Comparison of ENCODE assay signal across 24 mouse cellular contexts in the genomic region with DNA sequence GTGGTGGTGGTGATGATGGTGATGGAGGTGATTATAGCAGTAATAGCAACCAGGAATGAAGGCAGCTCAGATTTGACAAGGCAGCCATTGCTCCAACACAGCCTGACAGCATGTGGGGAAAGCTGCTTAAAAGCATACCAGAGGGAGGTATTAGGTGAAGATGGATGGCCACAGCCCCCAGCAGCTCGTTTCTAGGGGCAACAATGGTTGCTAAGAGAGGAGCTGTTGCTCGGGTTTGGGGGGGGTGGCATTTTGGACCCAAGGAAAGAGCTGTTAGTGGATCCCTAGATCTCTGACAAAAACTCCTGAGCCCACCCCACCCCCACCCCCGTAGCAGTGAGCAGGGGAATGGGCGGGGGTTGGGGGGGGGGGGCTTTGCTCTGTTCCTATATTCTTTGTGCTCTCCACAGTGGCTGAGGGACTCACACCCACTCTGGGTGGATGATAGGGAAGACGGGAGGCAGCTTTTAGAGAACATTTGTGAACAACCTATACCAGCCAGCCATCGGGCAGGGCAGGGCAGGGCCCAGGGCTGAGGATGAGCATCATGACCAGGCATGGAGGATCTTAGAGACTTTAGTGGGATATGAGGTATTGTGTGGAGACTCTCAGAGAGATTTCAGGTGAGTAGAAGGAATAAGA.
A peak's percentile ranks its signal among the peaks of the same experiment; 100 is the strongest.
DNase-seq lines count a peak whose midpoint lies in the region; ATAC-seq lines count a peak whose summit lies in the region.
"Had no signal": no experiment of that assay in that cellular context is flagged by ENCODE, and none has a peak within 500 bp of the region (broad histone marks: within the 10 kb centered on the region; RNA-seq: fewer than 3 reads in every experiment).

No protein-coding gene starts in this region.

- H3K9me3 ChIP-seq in midbrain, embryonic 11.5 days (ENCODE audit: control insufficient read depth, low read length): no peaks in the 10 kb centered on the region
- no peaks in the 10 kb centered on the region for H3K9me3 ChIP-seq in midbrain, embryonic 14.5 days (ENCODE audit: control insufficient read depth, low read length)
- no peaks in the 10 kb centered on the region for H3K9me3 ChIP-seq in neural tube, embryonic 15.5 days (replicated peaks)
- H3K9me3 ChIP-seq: embryonic facial prominence, embryonic 10.5 days; embryonic facial prominence, embryonic 15.5 days; forebrain, embryonic 12.5 days; G1E; heart, embryonic 15.5 days; liver, embryonic 12.5 days had no signal

- H3K4me1 ChIP-seq in midbrain, embryonic 11.5 days (ENCODE audit: control insufficient read depth, insufficient read depth, low read length): peaks cover 8% of the 10 kb centered on the region
- peaks cover 18% of the 10 kb centered on the region; the same call in 1 of the 2 replicates for H3K4me1 ChIP-seq in midbrain, embryonic 14.5 days (ENCODE audit: control insufficient read depth, insufficient read depth, low read length)
- H3K4me1 ChIP-seq in neural tube, embryonic 15.5 days: peaks cover 32% of the 10 kb centered on the region
- H3K4me1 ChIP-seq: embryonic facial prominence, embryonic 15.5 days; heart, embryonic 15.5 days; liver, embryonic 12.5 days had no signal

- no peak overlapping the region for H3K27ac ChIP-seq in midbrain, embryonic 11.5 days (ENCODE audit: low read depth, low read length)
- no peak overlapping the region for H3K27ac ChIP-seq in midbrain, embryonic 14.5 days (replicated peaks; ENCODE audit: low read depth, low read length)
- no peak overlapping the region; the same call in 1 of the 2 replicates for H3K27ac ChIP-seq in neural tube, embryonic 15.5 days (replicated peaks)
- H3K27ac ChIP-seq: embryonic facial prominence, embryonic 10.5 days; embryonic facial prominence, embryonic 15.5 days; forebrain, embryonic 12.5 days; heart, embryonic 15.5 days; liver, embryonic 12.5 days had no signal

- H3K4me3 ChIP-seq in midbrain, embryonic 11.5 days (ENCODE audit: low read depth, low read length): no peak overlapping the region
- no peak overlapping the region for H3K4me3 ChIP-seq in midbrain, embryonic 14.5 days (replicated peaks; ENCODE audit: low read depth, low read length)
- H3K4me3 ChIP-seq in neural tube, embryonic 15.5 days (replicated peaks): no peak overlapping the region
- H3K4me3 ChIP-seq: embryonic facial prominence, embryonic 10.5 days; embryonic facial prominence, embryonic 15.5 days; forebrain, embryonic 12.5 days; heart, embryonic 15.5 days; liver, embryonic 12.5 days had no signal

- WGBS in midbrain, embryonic 11.5 days: 32% methylated on average over 6 of the region's 6 CpGs
- WGBS in midbrain, embryonic 14.5 days: 17% methylated on average over 6 of the region's 6 CpGs
- 17% methylated on average over 6 of the region's 6 CpGs for WGBS in neural tube, embryonic 15.5 days

- no peak overlapping the region for H3K9ac ChIP-seq in midbrain, embryonic 11.5 days (ENCODE audit: low read length)
- no peak overlapping the region for H3K9ac ChIP-seq in midbrain, embryonic 14.5 days (replicated peaks; ENCODE audit: low read length)
- H3K9ac ChIP-seq in neural tube, embryonic 15.5 days (replicated peaks): no peak overlapping the region
- H3K9ac ChIP-seq: embryonic facial prominence, embryonic 15.5 days; forebrain, embryonic 12.5 days; forebrain, postnatal 0 days; heart, embryonic 15.5 days; liver, embryonic 12.5 days; liver, postnatal 0 days had no signal

- H3K36me3 ChIP-seq in midbrain, embryonic 11.5 days (ENCODE audit: control insufficient read depth, insufficient read depth, low read length): no peaks in the 10 kb centered on the region
- no peaks in the 10 kb centered on the region for H3K36me3 ChIP-seq in midbrain, embryonic 14.5 days (ENCODE audit: control insufficient read depth, insufficient read depth, low read length)
- H3K36me3 ChIP-seq in neural tube, embryonic 15.5 days: no peaks in the 10 kb centered on the region
- H3K36me3 ChIP-seq: embryonic facial prominence, embryonic 10.5 days; embryonic facial prominence, embryonic 15.5 days; forebrain, embryonic 12.5 days; G1E; heart, embryonic 15.5 days; liver, embryonic 12.5 days had no signal

- DNase-seq in embryo, embryonic 11 days: peak; percentile 20
- DNase-seq in embryo, embryonic 10 days (ENCODE audit: low spot score): no peak
- peak; percentile 74 for DNase-seq in midbrain, embryonic 11.5 days (ENCODE audit: low spot score, missing footprints)
- no peak for DNase-seq in midbrain, embryonic 14.5 days
- peak; percentile 28 for DNase-seq in neural tube, embryonic 10.5 days (ENCODE audit: extremely low spot score, low spot score)
- no peak for DNase-seq in testis, postnatal 14 days (ENCODE audit: low spot score)
- no peak for DNase-seq in urinary bladder, adult 2 months (ENCODE audit: low spot score)
- DNase-seq: adrenal gland, postnatal 10 days; cerebellum, adult 8-10 months; cerebellum, postnatal 25 days; forebrain, postnatal 0 days; gastrocnemius, postnatal 10 days; kidney, adult 9 months; kidney, postnatal 14 days; liver, postnatal 0 days; lung, postnatal 36 days had no signal

- H3K4me2 ChIP-seq in midbrain, embryonic 11.5 days: no peak overlapping the region
- no peak overlapping the region for H3K4me2 ChIP-seq in midbrain, embryonic 14.5 days (ENCODE audit: low read length)
- H3K4me2 ChIP-seq in neural tube, embryonic 15.5 days: no peak overlapping the region
- H3K4me2 ChIP-seq: embryonic facial prominence, embryonic 15.5 days; forebrain, embryonic 12.5 days; heart, embryonic 15.5 days; liver, embryonic 12.5 days had no signal

- ATAC-seq in midbrain, embryonic 11.5 days (ENCODE audit: low FRiP score): no peak
- no peak for ATAC-seq in midbrain, embryonic 14.5 days (ENCODE audit: low FRiP score, low TSS enrichment)
- peak; percentile 13; the same call in 1 of the 2 replicates for ATAC-seq in neural tube, embryonic 15.5 days (ENCODE audit: low FRiP score)
- ATAC-seq: forebrain, postnatal 0 days; intestine, postnatal 0 days; liver, embryonic 12.5 days; liver, postnatal 0 days had no signal

- H3K27me3 ChIP-seq in midbrain, embryonic 11.5 days (ENCODE audit: control insufficient read depth, insufficient read depth, low read length): no peaks in the 10 kb centered on the region
- H3K27me3 ChIP-seq in midbrain, embryonic 14.5 days (ENCODE audit: control insufficient read depth, insufficient read depth, low read length): no peaks in the 10 kb centered on the region
- no peaks in the 10 kb centered on the region for H3K27me3 ChIP-seq in neural tube, embryonic 15.5 days (replicated peaks)
- H3K27me3 ChIP-seq: embryonic facial prominence, embryonic 15.5 days; forebrain, embryonic 12.5 days; heart, embryonic 15.5 days; liver, embryonic 12.5 days had no signal

Comparison
In these comparisons a context has a peak if more than half of its experiments do, and no peak if none do; other contexts are left out.
1. DNase-seq: peak in embryo, embryonic 11 days (single experiment), midbrain, embryonic 11.5 days (single experiment) and neural tube, embryonic 10.5 days (single experiment); none in embryo, embryonic 10 days (single experiment), midbrain, embryonic 14.5 days (single experiment), testis, postnatal 14 days (single experiment) and urinary bladder, adult 2 months (single experiment).